Mouse (Mus musculus) heart, postnatal 0 days (tissue): ENCODE data around the gene Kntc1. TPM values are rescaled to one million over a fixed set of nuclear protein-coding genes. Genes with fewer than 3 reads are reported as not detected.

Source experiments
- ATAC-seq: fragments of 200-750 bp; cut with Nextera tagmentation; 2 replicates; pipeline ENCODE4 v1.8.0; 2017; ENCODE audit warnings: low read depth, moderate number of reproducible peaks, moderate library complexity; ENCODE audit not compliant: insufficient read depth
- DNase-seq: peaks from one replicate; pipeline ENCODE4 v3.0.0-alpha.2; 2016; ENCODE audit warnings: low spot score
- H3K27ac ChIP-seq: fragments of 300-500 bp; sonication (generic); 2 replicates; pipeline ENCODE4 v1.5.1; 2014; ENCODE audit warnings: low read depth, mild to moderate bottlenecking
- H3K27me3 ChIP-seq: fragments of 300-500 bp; sonication (generic); 2 replicates; pipeline ENCODE4 v1.6.1; 2014; ENCODE audit warnings: low read length, mixed read lengths; ENCODE audit not compliant: control insufficient read depth, insufficient read depth
- H3K36me3 ChIP-seq: fragments of 300-500 bp; sonication (generic); replicated peaks from 2 replicates; pipeline ENCODE4 v1.6.1; 2014; ENCODE audit warnings: low read length, mixed read lengths; ENCODE audit not compliant: control insufficient read depth, insufficient read depth
- H3K4me1 ChIP-seq: fragments of 300-500 bp; sonication (generic); 2 replicates; pipeline ENCODE4 v1.6.1; 2014; ENCODE audit warnings: antibody characterized with exemption; ENCODE audit not compliant: control insufficient read depth, insufficient read depth
- H3K4me2 ChIP-seq: fragments of 300-500 bp; sonication (generic); 2 replicates; pipeline ENCODE4 v1.6.1; 2014; ENCODE audit warnings: low read depth, mild to moderate bottlenecking, low read length, moderate library complexity
- H3K4me3 ChIP-seq: fragments of 300-500 bp; sonication (generic); 2 replicates; pipeline ENCODE4 v1.5.1; 2014; ENCODE audit warnings: low read depth, low read length
- H3K9ac ChIP-seq: fragments of 300-500 bp; sonication (generic); replicated peaks from 2 replicates; pipeline ENCODE4 v1.6.1; 2014; ENCODE audit warnings: low read depth, low read length, mixed read lengths
- H3K9me3 ChIP-seq: fragments of 300-500 bp; sonication (generic); replicated peaks from 2 replicates; pipeline ENCODE4 v1.6.1; 2016; ENCODE audit warnings: low read length; ENCODE audit not compliant: control insufficient read depth
- CTCF ChIP-seq: IDR thresholded peaks from 2 replicates; pipeline ENCODE4 v1.5.1; 2016; ENCODE audit warnings: antibody characterized with exemption, control low read depth, low read depth
- EP300 ChIP-seq: IDR thresholded peaks from 2 replicates; pipeline ENCODE4 v1.6.1; 2016; ENCODE audit warnings: antibody characterized with exemption, low read depth
- WGBS: fragments of 180-500 bp; shearing (Covaris S2); extraction: QIAGEN DNeasy Blood & Tissue Kit; methylation state at CpG from one replicate; pipeline ENCODE4 v1.1.7; 2014; 5-methylcytosine and 5-hydroxymethylcytosine counted together
- polyA plus RNA-seq: library from polyadenylated mRNA; unstranded; fragments of >200 nt; fragmentation: Nextera tagmentation; extraction: Ambion mirVana; gene quantifications from 2 replicates; pipeline ENCODE4 v1.2.1, GENCODE M21; 2015
- total RNA-seq: library from RNA; depleted of rRNA; stranded (reverse); fragments of >200 nt; gene quantifications from 2 replicates; pipeline ENCODE4 v1.2.3, GENCODE M21; 2014; ENCODE audit warnings: low replicate concordance

Kntc1 gene
- total and polyA plus RNA-seq, 2 experiments from 2014 or later, result 3.8 to 15.6 TPM

DNA sequence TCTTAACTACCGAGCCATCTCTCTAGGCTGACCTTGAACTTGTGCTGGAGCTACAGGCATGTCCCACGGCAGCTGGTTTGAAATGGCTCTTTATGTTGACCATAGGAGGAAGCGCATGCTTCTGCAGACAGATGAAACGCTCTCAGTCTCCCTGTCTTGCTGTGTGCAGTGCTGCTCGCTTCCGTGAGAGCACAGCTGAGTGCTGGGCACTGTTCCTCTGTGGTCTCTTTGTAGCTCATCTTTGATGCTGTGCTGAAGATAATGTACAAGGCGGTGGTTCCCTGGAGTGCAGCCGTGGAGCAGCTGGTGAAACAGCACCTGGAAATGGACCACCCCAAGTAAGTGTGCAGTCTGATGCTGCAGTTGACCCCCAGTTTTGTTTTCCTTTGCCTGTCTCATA, 31.2 kb downstream of the Kntc1 start:
- no peak overlapping the region for H3K27ac ChIP-seq
- TF ChIP-seq EP300, result no peak
- H3K9me3 ChIP-seq, result no peaks in the 10 kb centered on the region
- H3K4me2 ChIP-seq, result no peak overlapping the region
- H3K4me1 ChIP-seq, result no peaks in the 10 kb centered on the region
- H3K27me3 ChIP-seq, result no peaks in the 10 kb centered on the region
- ATAC-seq (no peak), DNase-seq (no peak)
- H3K9ac ChIP-seq, result no peak overlapping the region
- H3K36me3 ChIP-seq, result peaks cover 62% of the 10 kb centered on the region
- WGBS, result 89% methylated on average over 8 of the region's 8 CpGs
- no peak overlapping the region for H3K4me3 ChIP-seq

DNA sequence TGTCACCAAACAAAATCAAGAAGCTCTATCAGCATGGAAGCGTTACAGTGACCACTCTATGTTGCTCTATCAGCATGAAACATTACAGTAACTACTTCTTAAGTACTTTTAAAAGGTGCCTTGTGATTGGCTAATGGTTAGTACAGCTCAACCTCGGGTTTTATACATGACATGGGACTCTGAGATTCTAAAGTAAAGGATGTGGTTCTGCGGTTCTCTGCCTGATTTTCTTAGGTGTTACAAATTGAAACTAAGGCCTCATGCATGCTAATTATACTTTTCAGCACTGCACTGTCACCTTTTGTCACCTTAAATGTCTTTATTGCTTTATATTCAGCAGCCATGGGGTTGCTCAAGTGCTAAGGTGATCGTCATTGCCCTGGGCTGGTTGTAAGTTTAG, 32.3 kb downstream of the Kntc1 start:
- no peak for ATAC-seq
- no peak overlapping the region for H3K9ac ChIP-seq
- no peaks in the 10 kb centered on the region for H3K27me3 ChIP-seq
- H3K4me3 ChIP-seq, result no peak overlapping the region
- H3K27ac ChIP-seq, result no peak overlapping the region
- no peaks in the 10 kb centered on the region for H3K9me3 ChIP-seq
- no peaks in the 10 kb centered on the region for H3K4me1 ChIP-seq
- 91% methylated on average over 4 of the region's 4 CpGs for WGBS
- DNase-seq, result no peak
- H3K36me3 ChIP-seq, result peaks cover 65% of the 10 kb centered on the region
- no peak for TF ChIP-seq CTCF
- TF ChIP-seq EP300, result no peak
- H3K4me2 ChIP-seq, result no peak overlapping the region

DNA sequence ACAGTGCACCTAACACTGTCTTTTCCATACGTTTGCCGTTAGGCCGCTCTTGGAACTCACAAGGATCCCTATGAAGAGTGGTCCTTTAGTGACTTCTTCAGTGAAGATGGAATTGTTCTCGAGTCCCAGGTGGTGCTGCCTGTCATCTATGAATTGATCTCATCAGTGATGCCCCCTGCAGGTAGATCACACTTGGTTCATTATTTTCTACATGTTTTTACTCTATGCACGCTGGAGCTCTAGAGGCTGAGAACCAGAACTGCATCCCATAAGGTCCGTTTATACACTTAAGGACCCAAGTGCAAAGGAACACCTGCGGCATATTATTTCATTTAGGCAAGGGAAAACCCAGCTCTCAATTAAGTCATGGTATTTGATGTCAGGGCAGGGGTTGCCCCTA, 39.5 kb downstream of the Kntc1 start:
- DNase-seq (no peak), ATAC-seq (no peak)
- Histone ChIP-seq H3K9me3 (no peaks in the 10 kb centered on the region), H3K27ac (no peak overlapping the region), H3K36me3 (peaks cover 68% of the 10 kb centered on the region), H3K27me3 (no peaks in the 10 kb centered on the region), H3K4me3 (no peak overlapping the region), H3K9ac (no peak overlapping the region), H3K4me1 (no peaks in the 10 kb centered on the region), H3K4me2 (no peak overlapping the region)
- 89% methylated on average over 7 of the region's 7 CpGs for WGBS
- TF ChIP-seq CTCF, result no peak

DNA sequence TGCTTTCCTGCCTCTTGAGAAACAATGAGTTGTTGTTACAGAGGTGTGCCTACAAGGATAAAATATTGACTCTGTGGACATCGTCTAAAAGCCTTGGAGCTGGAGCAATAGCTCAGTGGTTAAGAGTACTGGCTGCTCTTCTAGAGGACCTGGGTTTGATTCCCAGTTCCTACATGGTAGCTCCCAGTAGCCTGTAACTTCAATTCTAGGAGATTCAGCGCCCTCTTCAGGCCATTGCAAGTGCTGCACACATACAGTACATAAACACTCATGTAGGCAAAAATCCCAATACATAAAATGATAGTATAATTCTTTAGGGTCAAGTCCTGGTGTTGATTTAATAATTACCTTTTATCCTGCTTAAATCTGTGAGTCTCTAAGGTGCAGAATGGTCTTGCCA, 43.6 kb downstream of the Kntc1 start:
- Histone ChIP-seq H3K27me3 (no peaks in the 10 kb centered on the region), H3K4me2 (no peak overlapping the region), H3K27ac (no peak overlapping the region), H3K4me3 (no peak overlapping the region), H3K9me3 (no peaks in the 10 kb centered on the region), H3K9ac (no peak overlapping the region), H3K4me1 (no peaks in the 10 kb centered on the region), H3K36me3 (peaks cover 64% of the 10 kb centered on the region)
- WGBS, result 90% methylated on average over 2 of the region's 2 CpGs
- TF ChIP-seq EP300, result no peak
- no peak for TF ChIP-seq CTCF
- DNase-seq (no peak), ATAC-seq (no peak)

DNA sequence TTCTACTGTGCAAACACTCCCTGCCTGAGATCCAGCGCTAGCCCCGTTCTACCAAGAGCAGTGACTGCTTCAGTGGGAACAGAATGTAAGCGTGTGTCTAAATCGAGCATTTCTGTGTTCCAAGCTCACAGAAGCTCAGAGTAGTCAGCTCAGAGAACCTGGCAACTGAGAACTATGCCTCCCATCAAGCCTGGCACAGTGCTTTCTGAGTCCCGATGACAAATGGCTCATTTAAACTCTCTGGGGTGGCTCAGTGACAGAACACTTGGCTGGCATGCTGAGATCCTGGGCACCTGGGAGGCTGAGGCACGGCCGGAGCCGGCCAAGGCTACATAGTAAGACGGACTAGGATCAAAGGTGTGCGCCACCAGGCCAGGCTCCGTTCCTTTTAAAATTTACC, 56.8 kb downstream of the Kntc1 start:
- H3K4me2 ChIP-seq, result no peak overlapping the region
- no peak overlapping the region for H3K27ac ChIP-seq
- WGBS, result 94% methylated on average over 11 of the region's 11 CpGs
- H3K27me3 ChIP-seq, result no peaks in the 10 kb centered on the region
- DNase-seq (no peak), ATAC-seq (no peak)
- no peaks in the 10 kb centered on the region for H3K4me1 ChIP-seq
- no peak overlapping the region for H3K4me3 ChIP-seq
- H3K9me3 ChIP-seq, result no peaks in the 10 kb centered on the region
- no peak overlapping the region for H3K9ac ChIP-seq
- H3K36me3 ChIP-seq, result peaks cover 42% of the 10 kb centered on the region
- TF ChIP-seq CTCF (no peak), EP300 (no peak)

DNA sequence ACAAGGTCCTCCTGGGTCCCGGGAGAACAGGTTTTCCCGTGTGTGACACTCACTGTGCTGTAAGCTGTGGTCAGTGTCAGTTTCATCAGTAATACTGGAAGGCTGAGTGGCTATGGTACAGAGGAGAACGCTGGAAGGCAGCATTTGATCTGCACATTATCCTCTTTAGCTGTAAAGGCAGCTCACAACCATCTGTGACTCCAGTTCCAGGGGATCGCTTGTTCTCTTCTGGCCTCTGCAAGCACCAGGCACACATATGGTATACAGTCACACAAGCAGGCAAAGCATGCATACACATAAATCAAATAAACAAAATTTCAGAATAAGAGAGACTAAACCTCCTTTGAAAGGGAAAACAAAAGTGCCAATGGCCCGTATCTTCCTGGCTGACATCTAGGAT, 59.0 kb downstream of the Kntc1 start:
- Histone ChIP-seq H3K9ac (no peak overlapping the region), H3K27me3 (no peaks in the 10 kb centered on the region), H3K4me1 (no peaks in the 10 kb centered on the region), H3K36me3 (peaks cover 26% of the 10 kb centered on the region), H3K4me3 (no peak overlapping the region), H3K27ac (no peak overlapping the region), H3K9me3 (no peaks in the 10 kb centered on the region), H3K4me2 (no peak overlapping the region)
- WGBS, result 86% methylated on average over 5 of the region's 5 CpGs
- DNase-seq (no peak), ATAC-seq (no peak)
- TF ChIP-seq CTCF (no peak), EP300 (no peak)
